Mouse (Mus musculus): ENCODE data around the gene Klf7.

DNA sequence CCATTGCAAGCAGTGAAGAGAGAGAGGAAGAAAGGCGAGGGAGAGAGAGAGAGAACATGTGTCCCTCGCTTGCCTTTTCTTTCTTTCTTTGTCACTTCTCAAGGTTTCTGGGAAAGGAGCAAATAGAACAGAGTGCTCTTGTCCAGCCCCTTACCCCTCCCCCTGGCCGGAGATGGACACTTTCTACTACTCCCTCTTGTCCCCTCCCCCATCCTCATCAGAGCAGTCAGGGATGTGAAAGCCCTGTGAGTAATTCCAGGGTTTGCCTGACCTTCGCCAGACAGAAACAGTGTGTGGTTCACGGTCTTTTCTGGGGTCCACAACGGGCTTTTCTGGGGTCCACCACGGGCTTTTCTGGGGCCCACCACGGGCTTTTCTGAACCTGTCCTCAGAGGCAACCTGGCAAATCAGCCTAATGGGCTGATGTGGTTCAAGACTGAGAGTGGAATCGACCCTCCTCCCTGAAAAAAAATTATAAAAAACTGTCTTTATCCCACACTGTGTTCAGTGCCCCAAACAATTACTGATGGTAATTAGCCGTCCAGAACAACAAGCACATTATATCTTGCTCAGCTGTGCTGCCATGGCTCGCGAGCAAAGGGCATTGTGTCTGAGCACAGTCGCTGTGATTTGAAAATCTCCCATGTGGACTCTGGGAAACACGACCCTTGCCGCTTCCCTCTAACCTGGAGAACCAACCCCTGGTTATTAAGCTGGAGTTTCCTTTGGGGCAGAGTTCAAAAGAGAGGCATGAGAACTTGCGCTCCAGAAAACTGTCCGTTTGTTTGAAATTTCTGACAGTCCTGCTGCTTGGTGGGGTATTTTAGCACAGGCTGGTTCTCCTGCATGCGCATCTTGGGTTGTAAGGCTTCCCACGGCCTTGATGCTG, 127.6 kb downstream of the Klf7 start:
- TF ChIP-seq CTCF (IDR thresholded peaks at IDR 0.05; ENCODE audit: low read depth) = no peak
- TF ChIP-seq EP300 (IDR thresholded peaks at IDR 0.05; ENCODE audit: low read depth) = no peak

All from liver, embryonic 14.5 days (tissue).